Mouse (Mus musculus) G1E (cell line): ENCODE measurements around the gene Pfkp.

ENCODE experiments used
- CTCF ChIP-seq: IDR thresholded peaks from 2 replicates; pipeline ENCODE4 v1.5.1; 2012; ENCODE audit warnings: low read depth, low read length, inconsistent platforms, mixed read lengths
- GATA1 ChIP-seq: IDR thresholded peaks from 2 replicates; pipeline ENCODE4 v1.6.1; 2012; ENCODE audit warnings: borderline replicate concordance, low read length, inconsistent platforms, mixed read lengths
- TAL1 ChIP-seq: conservative IDR thresholded peaks from 2 replicates; pipeline ENCODE4 v1.6.1; 2012; ENCODE audit warnings: low read depth, low read length, inconsistent platforms, mixed read lengths

DNA sequence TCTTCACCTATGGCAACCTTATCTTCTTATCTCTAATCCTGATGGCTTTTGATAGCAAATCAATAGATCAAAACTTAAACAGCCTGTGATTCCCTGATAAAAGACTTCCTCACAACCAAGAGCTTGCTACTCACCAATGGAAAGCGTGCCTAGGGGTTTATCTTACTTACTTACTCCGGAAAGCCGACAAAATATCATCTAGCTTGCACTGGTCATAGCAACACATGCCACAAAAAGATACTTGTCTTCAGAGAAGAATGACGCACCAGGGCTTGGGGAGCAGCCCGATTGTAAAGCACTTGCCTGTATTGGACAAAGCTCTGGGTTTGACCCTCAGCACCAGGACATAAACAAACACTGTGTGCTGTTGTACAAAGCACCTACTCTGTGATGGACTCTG lies 4.6 kb downstream of the Pfkp start:
- no peak for TF ChIP-seq GATA1
- TF ChIP-seq CTCF: no peak
- TF ChIP-seq TAL1: peak; percentile 19; the same call in 1 of the 2 replicates
